Mouse (Mus musculus) megakaryocyte, embryonic 14.5 days (primary cell): ENCODE results near the gene Mybph.

Source experiments
- FLI1 ChIP-seq: IDR thresholded peaks from 2 replicates; pipeline ENCODE4 v1.6.1; 2012; ENCODE audit warnings: low read length, inconsistent platforms, mixed read lengths
- GATA1 ChIP-seq: IDR thresholded peaks from 3 replicates; pipeline ENCODE4 v1.6.1; 2012; ENCODE audit warnings: mixed read lengths, low read length, inconsistent platforms, borderline replicate concordance

DNA sequence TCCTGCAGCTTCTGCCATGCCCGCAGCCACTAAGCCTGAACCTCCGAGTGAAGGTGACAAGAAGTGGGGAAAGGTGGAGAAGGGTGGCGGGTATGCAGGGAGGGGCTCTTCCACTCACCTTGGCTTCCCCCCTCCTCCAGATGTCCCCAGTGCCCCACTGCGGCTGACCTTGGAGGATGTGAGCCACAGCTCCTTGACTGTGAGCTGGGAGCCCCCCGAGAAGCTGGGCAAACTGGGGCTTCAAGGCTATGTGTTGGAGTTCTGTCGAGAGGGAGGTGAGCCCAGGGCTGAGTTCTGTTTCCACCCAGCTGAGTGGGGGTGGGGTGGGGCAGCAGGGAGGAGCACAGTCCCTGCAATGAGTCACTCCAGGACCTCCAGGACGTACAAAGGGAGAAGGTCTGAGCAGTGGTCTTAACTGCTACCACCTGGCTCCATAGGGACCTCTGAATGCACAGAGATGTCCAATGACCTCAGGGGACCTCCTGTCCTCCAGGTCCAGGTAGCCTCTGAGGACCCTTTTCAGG lies 488 bp downstream of the Mybph start:
- TF ChIP-seq GATA1, result no peak
- TF ChIP-seq FLI1, result no peak
